Mouse (Mus musculus): ENCODE results near the gene Rnd2. TPM values are rescaled to one million over a fixed set of nuclear protein-coding genes. Genes with fewer than 3 reads are reported as not detected.

Gene Rnd2
- polyA plus RNA-seq, 2 experiments = 10.4 to 20.7 TPM

DNA sequence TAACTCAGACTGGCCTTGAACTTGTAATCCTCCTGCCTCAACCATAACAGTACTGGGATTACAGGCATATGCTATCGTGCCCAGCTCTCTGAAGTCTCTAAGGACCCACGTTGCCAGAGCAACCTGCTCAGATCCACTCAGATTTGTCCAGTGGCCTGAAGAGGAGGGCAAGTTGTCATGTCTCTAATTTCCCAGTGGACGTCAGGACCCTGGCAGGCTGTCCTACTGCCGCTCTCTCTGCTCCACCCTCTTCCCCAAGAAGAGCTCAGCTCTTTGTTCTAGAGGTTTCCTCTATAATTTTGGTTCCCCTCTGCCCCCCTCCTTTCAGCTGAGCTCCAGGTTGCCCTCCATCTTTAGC lies 12.4 kb downstream of the Rnd2 start:
- Histone ChIP-seq H3K9ac (ENCODE audit: low read depth, low read length, severe bottlenecking) (no peak overlapping the region), H3K4me2 (replicated peaks; ENCODE audit: low read depth, low read length, severe bottlenecking) (no peak overlapping the region), H3K27ac (replicated peaks; ENCODE audit: low read depth, low read length) (no peak overlapping the region), H3K4me3 (replicated peaks; ENCODE audit: low read length) (no peak overlapping the region), H3K4me1 (ENCODE audit: control insufficient read depth, insufficient read depth, low read length) (no peaks in the 10 kb centered on the region), H3K36me3 (ENCODE audit: control insufficient read depth, insufficient read depth, low read length) (no peaks in the 10 kb centered on the region), H3K9me3 (ENCODE audit: control insufficient read depth, low read length) (no peaks in the 10 kb centered on the region), H3K27me3 (ENCODE audit: control insufficient read depth, insufficient read depth, low read length) (no peaks in the 10 kb centered on the region)
- DNase-seq (ENCODE audit: low spot score) = no peak
- 36% methylated on average over 4 of the region's 4 CpGs for WGBS
- ATAC-seq (ENCODE audit: low FRiP score, low read depth) = no peak
- no peak for TF ChIP-seq POLR2A (IDR thresholded peaks at IDR 0.05; ENCODE audit: borderline replicate concordance, extremely low read depth, insufficient read depth, insufficient read length)

DNA sequence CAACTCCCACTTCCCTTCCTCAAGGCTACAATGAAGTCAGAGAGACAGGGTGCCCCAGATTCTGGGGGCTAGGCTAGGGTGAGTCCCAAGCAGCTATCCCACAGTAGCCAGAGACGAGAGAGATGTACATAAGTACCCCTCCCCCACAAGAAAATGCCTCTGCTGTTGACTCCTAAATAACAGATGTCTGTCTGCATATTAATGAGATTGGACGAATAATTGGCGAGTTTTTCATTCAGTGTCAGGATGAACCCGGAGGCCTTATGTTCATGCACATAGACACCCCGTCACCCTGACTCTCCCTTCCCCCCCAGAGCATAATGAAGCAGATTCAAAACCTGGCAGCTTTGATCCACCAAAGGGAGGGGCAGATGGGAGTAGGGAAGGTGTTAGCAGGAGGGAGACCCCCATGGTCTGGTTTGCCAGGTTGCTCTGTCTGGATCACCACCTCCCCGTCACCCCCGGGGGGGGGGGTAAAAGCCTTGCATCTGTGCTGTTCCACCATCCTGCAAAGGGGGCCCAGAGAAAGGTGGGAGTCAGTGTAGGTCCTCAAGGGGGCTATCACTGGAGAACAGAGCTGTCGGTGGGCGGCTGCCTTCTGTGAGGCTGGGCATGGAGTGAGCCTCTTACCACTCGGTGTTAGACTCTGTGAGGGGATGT lies 12.9 kb downstream of the Rnd2 start:
- no peaks in the 10 kb centered on the region for H3K27me3 ChIP-seq (ENCODE audit: control insufficient read depth, insufficient read depth, low read length)
- no peak overlapping the region for H3K4me2 ChIP-seq (replicated peaks; ENCODE audit: low read depth, low read length, severe bottlenecking)
- H3K4me1 ChIP-seq (ENCODE audit: control insufficient read depth, insufficient read depth, low read length) = no peaks in the 10 kb centered on the region
- H3K36me3 ChIP-seq (ENCODE audit: control insufficient read depth, insufficient read depth, low read length) = no peaks in the 10 kb centered on the region
- H3K27ac ChIP-seq (replicated peaks; ENCODE audit: low read depth, low read length) = no peak overlapping the region
- no peaks in the 10 kb centered on the region for H3K9me3 ChIP-seq (ENCODE audit: control insufficient read depth, low read length)
- DNase-seq (ENCODE audit: low spot score) (no peak), ATAC-seq (ENCODE audit: low FRiP score, low read depth) (no peak)
- no peak overlapping the region for H3K4me3 ChIP-seq (replicated peaks; ENCODE audit: low read length)
- whole genome bisulfite sequencing = 55% methylated on average over 10 of the region's 10 CpGs
- TF ChIP-seq POLR2A (IDR thresholded peaks at IDR 0.05; ENCODE audit: borderline replicate concordance, extremely low read depth, insufficient read depth, insufficient read length) = no peak
- no peak overlapping the region for H3K9ac ChIP-seq (ENCODE audit: low read depth, low read length, severe bottlenecking)

DNA sequence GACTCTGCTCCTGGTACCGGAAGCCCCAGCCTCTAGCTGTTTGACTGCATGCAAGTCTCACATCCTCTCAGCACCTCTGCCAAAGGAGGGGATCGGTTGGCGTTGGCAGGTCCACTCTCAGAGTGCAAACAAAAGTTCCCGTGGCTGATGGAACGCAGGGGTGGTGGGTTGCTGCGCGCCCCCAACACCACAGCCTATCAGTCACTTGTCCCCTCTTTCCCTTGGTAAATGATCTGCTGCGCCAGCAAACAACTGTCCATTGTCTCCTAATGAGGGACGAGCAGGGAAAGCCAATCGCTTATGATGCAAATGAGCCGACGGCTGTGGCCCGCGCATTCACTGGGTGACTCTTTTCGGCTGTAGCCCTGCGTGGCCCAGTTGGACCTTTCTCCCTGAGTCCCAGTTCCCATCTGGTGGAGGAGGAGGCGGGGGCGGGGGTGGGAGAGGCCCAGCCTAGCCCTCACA lies 14.4 kb downstream of the Rnd2 start:
- no peak for TF ChIP-seq POLR2A (IDR thresholded peaks at IDR 0.05; ENCODE audit: borderline replicate concordance, extremely low read depth, insufficient read depth, insufficient read length)
- H3K4me1 ChIP-seq (ENCODE audit: control insufficient read depth, insufficient read depth, low read length) = no peaks in the 10 kb centered on the region
- H3K4me3 ChIP-seq (replicated peaks; ENCODE audit: low read length) = no peak overlapping the region
- H3K4me2 ChIP-seq (replicated peaks; ENCODE audit: low read depth, low read length, severe bottlenecking) = no peak overlapping the region
- 17% methylated on average over 18 of the region's 18 CpGs for WGBS
- 0 out of 2 replicates have a peak overlapping the region, but pooled peaks have one; percentile 25 for H3K9ac ChIP-seq (ENCODE audit: low read depth, low read length, severe bottlenecking)
- H3K27me3 ChIP-seq (ENCODE audit: control insufficient read depth, insufficient read depth, low read length) = no peaks in the 10 kb centered on the region
- H3K9me3 ChIP-seq (ENCODE audit: control insufficient read depth, low read length) = no peaks in the 10 kb centered on the region
- DNase-seq (ENCODE audit: low spot score) = no peak
- no peak for ATAC-seq (ENCODE audit: low FRiP score, low read depth)
- H3K27ac ChIP-seq (replicated peaks; ENCODE audit: low read depth, low read length) = no peak overlapping the region
- H3K36me3 ChIP-seq (ENCODE audit: control insufficient read depth, insufficient read depth, low read length) = no peaks in the 10 kb centered on the region

DNA sequence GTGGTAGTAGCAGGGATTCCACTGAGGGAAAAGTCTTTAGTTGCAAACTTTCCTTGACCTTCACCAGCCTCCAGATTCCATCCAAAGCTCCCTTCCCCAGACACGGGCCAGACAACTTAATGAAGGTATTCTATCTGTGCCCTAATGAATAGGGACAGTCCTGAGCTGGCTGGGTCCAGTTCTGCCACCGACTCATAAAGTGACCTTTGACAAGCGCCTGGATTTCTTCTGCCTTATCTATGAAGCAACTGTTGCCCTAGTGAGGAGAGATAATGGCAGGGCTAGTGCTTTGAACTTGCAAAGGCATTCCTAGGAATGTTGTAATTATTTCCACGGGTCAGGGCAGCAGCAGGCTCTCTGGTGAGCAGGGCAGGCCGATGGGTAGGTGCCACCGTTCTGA lies 16.1 kb downstream of the Rnd2 start:
- no peak overlapping the region for H3K4me3 ChIP-seq (replicated peaks; ENCODE audit: low read length)
- ATAC-seq (ENCODE audit: low FRiP score, low read depth) (no peak), DNase-seq (ENCODE audit: low spot score) (no peak)
- no peak overlapping the region for H3K9ac ChIP-seq (ENCODE audit: low read depth, low read length, severe bottlenecking)
- no peak overlapping the region for H3K27ac ChIP-seq (replicated peaks; ENCODE audit: low read depth, low read length)
- WGBS = 30% methylated on average over 6 of the region's 6 CpGs
- no peaks in the 10 kb centered on the region for H3K36me3 ChIP-seq (ENCODE audit: control insufficient read depth, insufficient read depth, low read length)
- H3K27me3 ChIP-seq (ENCODE audit: control insufficient read depth, insufficient read depth, low read length) = no peaks in the 10 kb centered on the region
- H3K9me3 ChIP-seq (ENCODE audit: control insufficient read depth, low read length) = no peaks in the 10 kb centered on the region
- H3K4me1 ChIP-seq (ENCODE audit: control insufficient read depth, insufficient read depth, low read length) = no peaks in the 10 kb centered on the region
- H3K4me2 ChIP-seq (replicated peaks; ENCODE audit: low read depth, low read length, severe bottlenecking) = no peak overlapping the region
- no peak for TF ChIP-seq POLR2A (IDR thresholded peaks at IDR 0.05; ENCODE audit: borderline replicate concordance, extremely low read depth, insufficient read depth, insufficient read length)

DNA sequence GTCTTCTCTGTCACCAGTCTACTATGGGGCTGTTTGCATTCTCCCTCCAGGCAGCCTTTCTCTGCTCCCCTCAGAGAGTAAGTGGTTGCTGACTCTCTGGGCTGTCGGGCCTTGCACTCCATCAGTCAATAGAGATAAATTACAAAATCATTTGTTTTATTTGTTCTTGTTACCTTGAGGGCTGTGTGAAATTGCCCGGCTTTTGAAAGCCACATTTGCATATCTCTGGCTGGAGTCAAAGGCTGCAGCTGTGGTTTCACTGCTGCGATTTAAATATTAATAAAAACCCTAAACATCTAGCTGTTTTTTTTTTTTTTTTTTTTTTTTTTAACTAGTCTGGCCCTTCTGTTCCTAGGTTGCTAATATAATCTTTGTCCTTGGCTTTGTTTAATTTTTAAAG lies 19.0 kb downstream of the Rnd2 start:
- DNase-seq (ENCODE audit: low spot score) (no peak), ATAC-seq (ENCODE audit: low FRiP score, low read depth) (no peak)
- Histone ChIP-seq H3K27ac (replicated peaks; ENCODE audit: low read depth, low read length) (no peak overlapping the region), H3K4me2 (replicated peaks; ENCODE audit: low read depth, low read length, severe bottlenecking) (no peak overlapping the region), H3K27me3 (ENCODE audit: control insufficient read depth, insufficient read depth, low read length) (no peaks in the 10 kb centered on the region), H3K4me1 (ENCODE audit: control insufficient read depth, insufficient read depth, low read length) (no peaks in the 10 kb centered on the region), H3K9me3 (ENCODE audit: control insufficient read depth, low read length) (no peaks in the 10 kb centered on the region), H3K9ac (ENCODE audit: low read depth, low read length, severe bottlenecking) (no peak overlapping the region), H3K36me3 (ENCODE audit: control insufficient read depth, insufficient read depth, low read length) (peaks cover 10% of the 10 kb centered on the region), H3K4me3 (replicated peaks; ENCODE audit: low read length) (no peak overlapping the region)
- TF ChIP-seq POLR2A (IDR thresholded peaks at IDR 0.05; ENCODE audit: borderline replicate concordance, extremely low read depth, insufficient read depth, insufficient read length) = no peak
- 50% methylated on average over 3 of the region's 3 CpGs for WGBS
